Mouse (Mus musculus) heart, embryonic 13.5 days (tissue): ENCODE measurements around the gene Angptl4. TPM values are rescaled to one million over a fixed set of nuclear protein-coding genes. Genes with fewer than 3 reads are reported as not detected.
"Not testable (repeated sequence)": the region's sequence is repeated elsewhere in the genome, so short reads cannot be mapped to it uniquely, and the experiment has no call there.

Experiments
- ATAC-seq: fragments of 200-750 bp; cut with Nextera tagmentation; 2 replicates; pipeline ENCODE4 v1.8.0; 2017; ENCODE audit warnings: moderate TSS enrichment; ENCODE audit not compliant: insufficient number of reproducible peaks, low FRiP score, low TSS enrichment; ENCODE audit errors: extremely low read depth
- H3K27ac ChIP-seq: fragments of 300-500 bp; sonication (generic); replicated peaks from 2 replicates; pipeline ENCODE4 v1.5.1; 2015; ENCODE audit warnings: moderate library complexity, mild to moderate bottlenecking, inconsistent platforms
- H3K27me3 ChIP-seq: fragments of 300-500 bp; sonication (generic); replicated peaks from 2 replicates; pipeline ENCODE4 v1.6.1; 2015; ENCODE audit warnings: mild to moderate bottlenecking, inconsistent platforms
- H3K36me3 ChIP-seq: fragments of 300-500 bp; sonication (generic); 2 replicates; pipeline ENCODE4 v1.6.1; 2015; ENCODE audit warnings: mild to moderate bottlenecking, inconsistent platforms
- H3K4me1 ChIP-seq: fragments of 300-500 bp; sonication (generic); 2 replicates; pipeline ENCODE4 v1.6.1; 2015; ENCODE audit warnings: inconsistent platforms
- H3K4me2 ChIP-seq: fragments of 300-500 bp; sonication (generic); 2 replicates; pipeline ENCODE4 v1.6.1; 2015; ENCODE audit warnings: inconsistent platforms, mild to moderate bottlenecking, moderate library complexity
- H3K4me3 ChIP-seq: fragments of 300-500 bp; sonication (generic); 2 replicates; pipeline ENCODE4 v1.5.1; 2015; ENCODE audit warnings: moderate library complexity, mild to moderate bottlenecking, inconsistent platforms
- H3K9ac ChIP-seq: fragments of 300-500 bp; sonication (generic); 2 replicates; pipeline ENCODE4 v1.6.1; 2015; ENCODE audit warnings: inconsistent platforms, mild to moderate bottlenecking, moderate library complexity
- H3K9me3 ChIP-seq: fragments of 300-500 bp; sonication (generic); 2 replicates; pipeline ENCODE4 v1.6.1; 2016; ENCODE audit warnings: inconsistent platforms
- WGBS: fragments of 180-500 bp; shearing (Covaris S2); methylation state at CpG from one replicate; pipeline ENCODE4 v1.1.7; 2015; ENCODE audit warnings: mixed read lengths; 5-methylcytosine and 5-hydroxymethylcytosine counted together
- polyA plus RNA-seq: library from polyadenylated mRNA; unstranded; fragments of >200 nt; fragmentation: Nextera tagmentation; extraction: Ambion mirVana; gene quantifications from 2 replicates; pipeline ENCODE4 v1.2.1, GENCODE M21; 2015

Gene Angptl4
- polyA plus RNA-seq, 1 experiment from 2014 or later: 17.8 TPM

DNA sequence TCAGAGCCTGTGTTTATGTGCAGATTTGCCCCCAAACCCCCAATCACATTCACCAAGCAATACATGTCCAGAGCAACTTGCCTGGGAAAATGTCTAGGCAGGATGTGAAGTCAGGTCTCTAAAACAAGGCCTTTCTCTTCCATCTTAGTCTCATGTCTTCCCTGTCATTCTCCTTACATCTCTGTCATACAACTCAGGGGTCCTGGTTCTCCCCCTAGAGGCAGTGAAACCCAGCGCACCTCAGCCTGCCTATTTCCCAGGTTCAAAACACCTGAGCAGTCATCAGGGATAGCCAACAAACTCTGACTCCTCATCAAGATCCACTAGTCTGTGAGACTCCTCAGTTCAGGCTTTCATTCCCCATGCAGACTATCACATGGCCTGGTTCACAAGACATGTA is 27.0 kb downstream of the Angptl4 start:
- Histone ChIP-seq H3K4me3 (no peak overlapping the region), H3K9me3 (no peaks in the 10 kb centered on the region), H3K27me3 (no peaks in the 10 kb centered on the region), H3K9ac (0 out of 2 replicates have a peak overlapping the region, but pooled peaks have one; percentile 14), H3K4me2 (no peak overlapping the region), H3K4me1 (peaks cover 84% of the 10 kb centered on the region), H3K36me3 (peaks cover 18% of the 10 kb centered on the region), H3K27ac (no peak overlapping the region)
- WGBS: 63% methylated on average over 1 of the region's 1 CpGs
- no peak for ATAC-seq

DNA sequence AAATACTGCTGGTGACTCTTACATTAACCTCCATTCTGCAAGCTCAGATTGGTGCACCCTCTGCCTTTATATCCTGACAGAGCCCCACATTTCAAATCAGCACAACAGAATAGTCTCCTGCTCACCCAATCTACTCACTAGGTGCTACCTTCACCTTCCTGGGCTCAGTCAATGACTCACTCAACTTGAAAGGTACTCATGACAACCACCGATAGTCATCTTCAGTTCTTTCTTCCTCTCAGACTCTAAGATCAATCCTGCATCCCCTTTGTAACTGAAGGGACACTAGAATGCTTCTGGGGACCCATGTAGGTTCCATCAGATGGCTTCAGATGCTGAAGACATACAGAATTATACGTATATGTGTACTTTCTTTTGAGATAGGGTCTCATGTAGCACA is 29.3 kb downstream of the Angptl4 start:
- H3K36me3 ChIP-seq: peaks cover 38% of the 10 kb centered on the region
- H3K4me3 ChIP-seq: no peak overlapping the region
- H3K27ac ChIP-seq: no peak overlapping the region
- no peak for ATAC-seq
- H3K9ac ChIP-seq: no peak overlapping the region
- H3K4me1 ChIP-seq: peaks cover 61% of the 10 kb centered on the region
- H3K4me2 ChIP-seq: no peak overlapping the region
- H3K27me3 ChIP-seq: no peaks in the 10 kb centered on the region
- no peaks in the 10 kb centered on the region for H3K9me3 ChIP-seq
- 96% methylated on average over 2 of the region's 2 CpGs for WGBS

DNA sequence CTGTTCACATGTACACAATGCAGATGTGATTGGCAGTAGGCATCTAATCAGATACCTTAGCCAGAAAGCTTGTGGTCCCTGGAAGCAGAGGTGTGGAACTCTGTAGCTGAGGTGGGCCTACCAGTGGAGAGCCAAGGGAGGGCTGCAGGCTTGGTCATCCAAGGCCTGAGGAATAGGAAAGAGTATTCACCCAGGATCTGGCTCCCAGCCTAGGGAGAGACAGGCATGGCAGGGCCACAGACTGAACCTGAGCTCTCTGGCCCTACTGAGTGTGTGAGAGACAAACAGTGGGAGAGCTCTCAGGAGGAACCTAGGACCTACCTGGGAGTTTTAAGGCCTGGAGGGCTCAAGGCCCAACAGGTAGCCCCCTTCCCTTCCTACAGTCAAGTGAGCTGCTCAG is 30.4 kb downstream of the Angptl4 start:
- ATAC-seq: no peak
- H3K9me3 ChIP-seq: no peaks in the 10 kb centered on the region
- peaks cover 45% of the 10 kb centered on the region for H3K36me3 ChIP-seq
- H3K4me2 ChIP-seq: no peak overlapping the region
- no peak overlapping the region for H3K9ac ChIP-seq
- H3K27me3 ChIP-seq: no peaks in the 10 kb centered on the region
- H3K27ac ChIP-seq: no peak overlapping the region
- no peak overlapping the region for H3K4me3 ChIP-seq
- peaks cover 53% of the 10 kb centered on the region for H3K4me1 ChIP-seq

DNA sequence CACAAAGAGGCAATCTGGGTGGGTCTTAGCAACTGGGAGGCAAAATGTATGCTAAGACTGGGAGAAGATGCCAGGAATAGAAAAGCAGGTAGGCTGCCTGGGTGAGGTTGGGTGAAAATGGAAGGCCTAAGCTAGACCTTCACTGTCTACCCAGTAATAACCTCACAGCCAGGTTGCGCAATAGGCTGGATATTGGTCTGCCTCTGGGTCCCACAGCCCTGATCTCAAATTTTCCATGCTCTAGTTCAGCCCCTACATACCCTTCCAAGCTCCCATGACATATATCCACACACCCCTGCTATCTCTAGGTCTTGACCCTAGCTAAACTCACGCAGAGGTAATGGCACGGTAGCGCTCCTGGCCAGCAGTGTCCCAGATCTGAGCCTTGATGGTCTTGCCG is 32.2 kb downstream of the Angptl4 start:
- no peak overlapping the region for H3K27ac ChIP-seq
- H3K9ac ChIP-seq: no peak overlapping the region
- H3K9me3 ChIP-seq: no peaks in the 10 kb centered on the region
- no peak for ATAC-seq
- peaks cover 61% of the 10 kb centered on the region for H3K36me3 ChIP-seq
- H3K4me3 ChIP-seq: no peak overlapping the region
- 91% methylated on average over 5 of the region's 5 CpGs for WGBS
- no peaks in the 10 kb centered on the region for H3K27me3 ChIP-seq
- H3K4me2 ChIP-seq: no peak overlapping the region
- H3K4me1 ChIP-seq: peaks cover 43% of the 10 kb centered on the region

DNA sequence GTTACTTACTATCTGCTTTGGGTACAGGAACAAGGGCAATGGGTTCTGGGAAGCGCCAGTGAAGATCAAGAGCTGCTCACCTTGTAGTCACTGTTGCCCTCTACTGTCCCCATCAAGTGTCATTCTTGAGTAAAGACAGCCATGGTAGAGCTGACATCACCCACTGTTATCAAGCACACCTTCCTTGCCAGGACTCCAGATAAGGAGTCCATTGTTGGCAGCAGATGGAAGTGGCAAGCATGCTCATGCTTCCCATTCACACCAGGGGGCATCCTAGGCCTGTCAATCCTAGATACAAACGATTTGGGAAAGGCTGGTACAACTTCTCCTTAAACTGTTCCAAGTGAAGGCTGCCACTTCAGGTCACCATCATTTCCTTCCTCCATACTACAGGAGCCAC is 35.6 kb downstream of the Angptl4 start:
- Histone ChIP-seq H3K4me3 (no peak overlapping the region), H3K9me3 (no peaks in the 10 kb centered on the region; the same call in 1 of the 2 replicates), H3K4me2 (no peak overlapping the region), H3K36me3 (peaks cover 58% of the 10 kb centered on the region), H3K9ac (no peak overlapping the region), H3K27me3 (no peaks in the 10 kb centered on the region), H3K4me1 (peaks cover 20% of the 10 kb centered on the region), H3K27ac (0 out of 2 replicates have a peak overlapping the region, but pooled peaks have one; percentile 30)
- 50% methylated on average over 2 of the region's 2 CpGs for WGBS
- ATAC-seq: peak; percentile 35; the same call in 1 of the 2 replicates

DNA sequence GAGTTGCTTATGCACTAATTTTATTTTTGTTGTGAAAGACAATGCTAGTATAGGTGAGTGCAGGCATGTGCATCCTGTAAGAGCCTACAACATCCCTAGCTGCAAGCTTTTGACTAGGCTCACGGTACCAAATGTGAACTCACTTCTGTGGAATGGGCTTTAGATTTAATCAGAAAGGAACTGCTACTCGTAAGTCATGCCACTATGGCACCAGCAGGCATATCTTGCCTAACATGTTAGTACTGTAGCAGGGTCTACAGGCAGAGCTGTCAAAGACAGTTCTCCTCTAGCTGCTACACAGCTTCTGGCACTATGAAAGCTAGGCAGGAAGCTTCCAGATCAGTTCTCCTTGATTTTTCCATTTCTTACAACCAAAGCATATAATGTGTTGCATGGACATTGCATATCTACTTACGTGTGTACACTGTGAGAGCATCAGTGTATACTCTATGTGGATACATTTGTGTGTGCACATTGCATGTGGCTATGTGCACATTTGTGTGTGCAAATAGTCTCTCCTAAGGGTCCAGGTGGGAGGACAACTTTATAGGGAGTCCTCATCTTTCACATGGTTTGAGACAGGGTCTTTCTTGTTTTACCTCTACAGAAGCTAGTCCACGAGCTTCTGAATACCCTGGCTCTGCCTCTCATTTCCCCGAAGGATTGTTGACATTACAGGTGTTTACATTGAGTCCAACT is 36.8 kb downstream of the Angptl4 start:
- no peak for ATAC-seq
- WGBS: 80% methylated on average over 5 of the region's 5 CpGs
- no peak overlapping the region for H3K4me2 ChIP-seq
- H3K9ac ChIP-seq: no peak overlapping the region
- no peaks in the 10 kb centered on the region; the same call in 1 of the 2 replicates for H3K9me3 ChIP-seq
- H3K4me3 ChIP-seq: no peak overlapping the region
- H3K4me1 ChIP-seq: peaks cover 9% of the 10 kb centered on the region
- H3K27ac ChIP-seq: no peak overlapping the region
- no peaks in the 10 kb centered on the region for H3K27me3 ChIP-seq
- H3K36me3 ChIP-seq: peaks cover 47% of the 10 kb centered on the region

DNA sequence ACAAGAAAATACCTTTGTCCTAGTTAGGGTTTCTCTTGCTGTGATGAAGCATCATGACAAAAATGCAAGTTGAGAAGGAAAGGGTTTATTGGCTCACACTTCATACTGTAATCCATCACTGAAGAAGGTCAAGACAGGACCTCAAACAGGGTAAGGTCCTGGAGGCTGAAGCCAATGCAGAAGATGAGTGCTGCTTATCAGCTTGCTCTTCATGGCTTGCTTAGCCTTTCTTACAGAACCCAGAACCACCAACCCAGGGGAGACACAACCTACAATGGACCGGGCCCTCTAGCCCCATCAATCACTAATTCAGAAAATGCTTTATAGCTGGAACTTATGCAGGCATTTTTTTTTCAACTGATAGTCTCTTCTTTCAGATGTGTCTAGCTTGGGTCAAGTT is 39.2 kb downstream of the Angptl4 start:
- Histone ChIP-seq H3K27me3 (no peaks in the 10 kb centered on the region), H3K9ac (no peak overlapping the region), H3K4me2 (no peak overlapping the region), H3K36me3 (peaks cover 23% of the 10 kb centered on the region), H3K4me1 (peaks cover 9% of the 10 kb centered on the region), H3K27ac (no peak overlapping the region), H3K9me3 (no peaks in the 10 kb centered on the region; the same call in 1 of the 2 replicates), H3K4me3 (no peak overlapping the region)
- no peak for ATAC-seq
- 97% methylated on average over 1 of the region's 1 CpGs for WGBS

DNA sequence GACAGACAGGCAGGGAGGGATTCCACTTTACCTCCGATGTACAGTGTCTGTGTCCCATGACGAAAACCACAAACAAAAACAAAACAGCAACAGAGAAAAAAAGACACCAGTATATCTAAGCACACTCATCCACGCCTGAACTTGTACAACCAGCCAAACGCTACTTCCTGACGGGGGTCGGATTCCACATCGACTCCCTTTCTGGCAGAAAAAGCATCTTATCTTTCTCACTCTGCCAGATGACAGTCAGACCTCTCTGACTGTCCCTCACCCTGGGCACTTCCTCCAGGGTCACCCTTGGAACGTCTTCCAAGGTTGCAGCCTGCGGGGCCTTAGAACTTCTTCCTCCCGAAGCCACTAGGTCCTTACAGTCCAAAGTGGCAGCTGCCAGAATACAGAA is 48.1 kb downstream of the Angptl4 start:
- not testable (repeated sequence) for H3K9ac ChIP-seq, H3K4me1 ChIP-seq, H3K9me3 ChIP-seq, ATAC-seq, H3K27me3 ChIP-seq, H3K4me3 ChIP-seq, H3K27ac ChIP-seq, H3K4me2 ChIP-seq, H3K36me3 ChIP-seq
- WGBS: 50% methylated on average over 10 of the region's 10 CpGs

DNA sequence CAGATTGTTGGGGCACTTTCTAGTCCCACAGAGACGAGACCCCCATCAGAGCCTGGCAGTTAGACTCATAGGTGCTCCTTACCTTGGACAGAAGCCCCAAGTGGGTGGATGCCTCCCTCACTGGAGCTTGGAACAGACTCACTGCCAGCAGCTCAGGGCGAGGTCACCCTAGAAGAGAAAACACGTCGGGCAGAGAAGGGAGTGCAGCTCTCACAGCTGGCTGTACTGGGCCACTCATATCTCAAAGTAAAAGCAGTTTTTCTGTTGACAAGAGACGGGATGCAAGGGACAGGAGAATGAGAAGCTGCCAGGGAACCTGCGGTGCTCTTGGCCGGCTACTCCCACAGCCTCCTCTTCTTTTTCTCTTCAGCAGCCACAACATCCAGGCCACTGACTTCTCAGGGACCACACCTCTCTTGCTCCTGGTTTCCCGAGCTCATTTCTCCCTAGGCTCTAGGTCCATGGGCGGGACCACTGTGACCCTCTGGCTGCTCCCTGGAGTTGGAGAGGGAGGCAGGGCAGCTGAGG is 49.0 kb downstream of the Angptl4 start:
- not testable (repeated sequence) for H3K9ac ChIP-seq, H3K4me1 ChIP-seq, H3K36me3 ChIP-seq, H3K9me3 ChIP-seq, H3K4me2 ChIP-seq, H3K4me3 ChIP-seq, ATAC-seq, H3K27me3 ChIP-seq, H3K27ac ChIP-seq
- WGBS: 45% methylated on average over 9 of the region's 9 CpGs

DNA sequence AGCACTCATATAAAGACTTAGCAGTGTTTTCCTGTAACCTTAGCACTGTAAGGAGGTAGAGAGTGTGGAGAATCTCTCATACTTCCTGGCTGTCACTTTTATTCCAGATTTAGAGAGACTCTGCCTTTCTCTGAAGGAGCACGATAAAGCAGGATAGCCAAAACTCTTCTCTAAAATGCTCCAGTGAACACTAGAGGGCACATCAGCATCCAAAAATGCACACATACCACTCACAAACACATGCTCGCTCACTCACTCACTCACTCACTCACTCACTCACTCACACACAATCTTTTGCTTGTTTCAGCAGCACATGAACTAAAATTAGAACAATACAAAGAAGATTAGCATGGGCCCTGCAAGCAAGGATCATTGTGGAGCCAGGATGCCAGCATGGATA is 52.4 kb downstream of the Angptl4 start:
- ATAC-seq: no peak
- peaks cover 4% of the 10 kb centered on the region; the same call in 1 of the 2 replicates for H3K4me1 ChIP-seq
- H3K4me3 ChIP-seq: no peak overlapping the region
- 0 out of 2 replicates have a peak, but pooled peaks cover 5% of the 10 kb centered on the region for H3K9me3 ChIP-seq
- WGBS: 58% methylated on average over 2 of the region's 2 CpGs
- no peak overlapping the region for H3K4me2 ChIP-seq
- H3K27ac ChIP-seq: no peak overlapping the region
- no peaks in the 10 kb centered on the region for H3K27me3 ChIP-seq
- no peak overlapping the region for H3K9ac ChIP-seq
- no peaks in the 10 kb centered on the region for H3K36me3 ChIP-seq

DNA sequence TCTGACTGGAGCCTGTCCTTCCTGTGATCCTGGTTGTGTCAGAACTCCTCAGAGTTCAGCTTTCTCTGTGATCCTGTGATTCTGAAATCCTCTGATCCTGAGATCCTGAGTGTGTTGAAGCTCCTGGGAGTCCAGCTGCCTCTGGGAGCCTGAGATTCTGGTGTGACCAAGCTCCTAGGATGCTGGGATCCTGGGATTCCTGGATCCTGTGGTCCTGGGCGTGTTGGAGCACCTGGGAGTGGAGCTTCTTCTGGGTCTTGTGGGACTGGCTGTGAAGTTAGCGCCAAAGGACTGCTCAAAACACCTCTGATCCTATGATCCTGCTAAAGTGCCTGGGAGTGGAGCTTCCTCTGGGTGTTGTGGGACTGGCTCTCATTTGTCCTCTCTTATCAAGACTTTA is 53.2 kb downstream of the Angptl4 start:
- Histone ChIP-seq H3K9me3 (0 out of 2 replicates have a peak, but pooled peaks cover 5% of the 10 kb centered on the region), H3K4me1 (peaks cover 4% of the 10 kb centered on the region; the same call in 1 of the 2 replicates), H3K9ac (no peak overlapping the region), H3K27me3 (no peaks in the 10 kb centered on the region), H3K4me3 (no peak overlapping the region), H3K36me3 (no peaks in the 10 kb centered on the region), H3K4me2 (no peak overlapping the region), H3K27ac (no peak overlapping the region)
- ATAC-seq: no peak
- WGBS: 85% methylated on average over 2 of the region's 2 CpGs
